Mouse (Mus musculus): ENCODE data around the gene Cfap206.

- TF ChIP-seq CTCF (IDR thresholded peaks at IDR 0.05) (peak; percentile 64), EP300 (IDR thresholded peaks at IDR 0.05; ENCODE audit: insufficient read depth, low read depth, low read length) (no peak)
Observed at GRCm38 (mm10) chr4:34701528-34701927, 28.5 kb downstream of the Cfap206 start.
